Mouse (Mus musculus): Measurements from ENCODE around the gene Eps8. TPM values are rescaled to one million over a fixed set of nuclear protein-coding genes. Genes with fewer than 3 reads are reported as not detected.

Eps8 gene
- polyA plus RNA-seq, 1 experiment from 2014 or later = 27.0 TPM

- Histone ChIP-seq H3K4me1 (no peaks in the 10 kb centered on the region), H3K27ac (no peak overlapping the region), H3K4me2 (no peak overlapping the region), H3K27me3 (no peaks in the 10 kb centered on the region), H3K9me3 (no peaks in the 10 kb centered on the region), H3K36me3 (no peaks in the 10 kb centered on the region), H3K4me3 (no peak overlapping the region), H3K9ac (no peak overlapping the region)
- WGBS = 69% methylated on average over 2 of the region's 2 CpGs
- ATAC-seq (ENCODE audit: insufficient number of reproducible peaks, low FRiP score, low TSS enrichment, low read depth) = no peak
These were observed 28.0 kb upstream of the Eps8 start for GRCm38 (mm10) chr6:137682629-137683028.

GRCm38 (mm10) chr6:137681000-137681399, 26.3 kb upstream of the Eps8 start:
- Histone ChIP-seq H3K4me1 (no peaks in the 10 kb centered on the region), H3K36me3 (no peaks in the 10 kb centered on the region), H3K27me3 (no peaks in the 10 kb centered on the region), H3K4me2 (no peak overlapping the region), H3K27ac (no peak overlapping the region), H3K4me3 (no peak overlapping the region), H3K9ac (no peak overlapping the region), H3K9me3 (no peaks in the 10 kb centered on the region)
- ATAC-seq (ENCODE audit: insufficient number of reproducible peaks, low FRiP score, low TSS enrichment, low read depth) = no peak
- 88% methylated on average over 2 of the region's 2 CpGs for WGBS

GRCm38 (mm10) chr6:137676581-137676980, 21.9 kb upstream of the Eps8 start:
- Histone ChIP-seq H3K9ac (no peak overlapping the region), H3K4me1 (peaks cover 3% of the 10 kb centered on the region; the same call in 1 of the 2 replicates), H3K4me2 (no peak overlapping the region), H3K27me3 (peaks cover 4% of the 10 kb centered on the region; the same call in 1 of the 2 replicates), H3K4me3 (no peak overlapping the region), H3K9me3 (no peaks in the 10 kb centered on the region), H3K36me3 (no peaks in the 10 kb centered on the region), H3K27ac (no peak overlapping the region)
- no peak for ATAC-seq (ENCODE audit: insufficient number of reproducible peaks, low FRiP score, low TSS enrichment, low read depth)
- 81% methylated on average over 12 of the region's 12 CpGs for WGBS

DNA sequence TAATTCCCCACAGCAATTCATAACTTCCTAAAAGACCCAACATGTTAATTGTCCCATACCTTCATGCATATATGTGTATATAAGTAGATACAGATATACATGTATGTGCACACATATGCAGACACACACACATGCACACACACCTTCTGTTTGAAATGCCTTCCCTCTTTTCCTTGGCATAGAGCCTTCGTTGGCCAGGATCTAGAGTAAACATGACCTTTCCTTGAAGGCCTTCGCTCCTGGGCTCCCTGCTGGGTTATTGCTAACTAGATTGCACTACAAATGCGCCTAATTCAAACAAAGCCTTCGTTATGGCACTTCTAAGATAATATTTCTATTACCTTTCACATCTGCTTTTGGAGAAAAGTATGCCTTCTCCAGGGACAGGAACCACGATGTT, 20.9 kb upstream of the Eps8 start:
- no peaks in the 10 kb centered on the region for H3K36me3 ChIP-seq
- H3K4me3 ChIP-seq = no peak overlapping the region
- H3K27ac ChIP-seq = no peak overlapping the region
- H3K4me1 ChIP-seq = peaks cover 3% of the 10 kb centered on the region; the same call in 1 of the 2 replicates
- peaks cover 4% of the 10 kb centered on the region; the same call in 1 of the 2 replicates for H3K27me3 ChIP-seq
- 44% methylated on average over 5 of the region's 5 CpGs for WGBS
- H3K9ac ChIP-seq = no peak overlapping the region
- no peaks in the 10 kb centered on the region for H3K9me3 ChIP-seq
- no peak overlapping the region for H3K4me2 ChIP-seq
- no peak for ATAC-seq (ENCODE audit: insufficient number of reproducible peaks, low FRiP score, low TSS enrichment, low read depth)

DNA sequence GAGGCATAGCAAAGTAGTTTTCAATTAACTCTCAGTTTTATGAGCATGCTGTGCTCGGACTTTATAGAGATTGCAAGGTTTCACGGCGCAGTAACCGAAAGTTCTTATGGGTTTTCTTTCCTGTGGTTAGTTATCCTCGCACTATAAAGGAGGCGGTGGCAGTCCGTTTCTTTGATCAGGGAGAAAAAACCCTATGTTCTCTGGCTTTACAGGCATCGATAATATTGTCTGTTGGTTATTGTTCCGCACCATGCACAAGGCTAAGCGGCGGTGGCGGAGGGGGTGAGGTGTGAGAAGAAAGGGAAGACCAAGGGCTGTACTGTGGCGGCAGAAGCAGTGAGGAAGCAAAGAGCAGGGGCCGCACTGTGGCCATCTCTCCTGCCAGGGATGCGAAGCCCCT, 18.6 kb upstream of the Eps8 start:
- no peak overlapping the region for H3K9ac ChIP-seq
- ATAC-seq (ENCODE audit: insufficient number of reproducible peaks, low FRiP score, low TSS enrichment, low read depth) = no peak
- peaks cover 4% of the 10 kb centered on the region; the same call in 1 of the 2 replicates for H3K27me3 ChIP-seq
- no peak overlapping the region for H3K27ac ChIP-seq
- H3K36me3 ChIP-seq = no peaks in the 10 kb centered on the region
- H3K4me3 ChIP-seq = peak overlapping the region; percentile 23
- H3K9me3 ChIP-seq = no peaks in the 10 kb centered on the region
- WGBS = 38% methylated on average over 15 of the region's 15 CpGs
- H3K4me1 ChIP-seq = peaks cover 3% of the 10 kb centered on the region; the same call in 1 of the 2 replicates
- peak overlapping the region; percentile 43 for H3K4me2 ChIP-seq

DNA sequence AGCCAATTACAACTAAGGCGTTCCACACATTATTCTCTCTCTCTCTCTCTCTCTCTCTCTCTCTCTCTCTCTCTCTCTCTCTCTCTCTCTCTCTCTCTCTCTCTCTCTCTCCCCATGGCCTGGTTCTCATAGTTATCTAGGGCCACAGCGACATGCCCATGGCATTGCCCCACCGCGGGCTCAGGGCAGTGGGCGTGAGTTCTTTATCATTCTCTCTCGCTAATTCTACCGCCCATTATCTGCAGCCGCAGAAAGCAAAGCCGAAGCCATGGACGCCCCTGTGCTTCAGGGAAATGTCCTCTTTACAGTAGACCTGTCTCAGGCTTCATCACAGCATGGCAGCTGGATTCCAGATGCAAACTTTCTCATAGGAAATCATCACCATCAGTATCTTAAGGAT, 16.9 kb upstream of the Eps8 start:
- no peaks in the 10 kb centered on the region for H3K9me3 ChIP-seq
- ATAC-seq (ENCODE audit: insufficient number of reproducible peaks, low FRiP score, low TSS enrichment, low read depth) = no peak
- H3K36me3 ChIP-seq = no peaks in the 10 kb centered on the region
- peaks cover 3% of the 10 kb centered on the region; the same call in 1 of the 2 replicates for H3K4me1 ChIP-seq
- H3K4me3 ChIP-seq = no peak overlapping the region
- no peak overlapping the region for H3K4me2 ChIP-seq
- H3K9ac ChIP-seq = no peak overlapping the region
- H3K27ac ChIP-seq = no peak overlapping the region
- 78% methylated on average over 10 of the region's 10 CpGs for WGBS
- peaks cover 7% of the 10 kb centered on the region; the same call in 1 of the 2 replicates for H3K27me3 ChIP-seq

DNA sequence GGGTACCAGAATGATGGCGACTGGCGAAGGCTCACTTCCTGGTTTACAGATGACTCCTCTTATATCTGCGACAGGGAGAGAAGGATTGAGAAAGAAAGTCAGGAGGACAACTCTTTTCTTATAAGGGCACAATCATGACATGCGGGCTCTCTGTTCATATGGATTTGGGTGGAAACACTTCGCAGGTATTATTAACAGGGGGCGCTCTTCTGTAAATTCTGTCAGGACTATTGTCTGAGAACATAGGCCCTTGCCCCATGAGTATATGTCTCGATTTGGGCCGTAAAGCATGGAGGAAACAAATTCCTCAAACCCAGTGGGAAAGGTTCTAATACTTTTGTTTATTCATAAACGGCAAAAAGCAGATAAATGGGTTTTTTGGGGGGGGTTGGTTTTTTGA, 16.1 kb upstream of the Eps8 start:
- Histone ChIP-seq H3K27ac (no peak overlapping the region), H3K9ac (no peak overlapping the region), H3K27me3 (peaks cover 7% of the 10 kb centered on the region; the same call in 1 of the 2 replicates), H3K9me3 (no peaks in the 10 kb centered on the region), H3K4me2 (no peak overlapping the region), H3K36me3 (no peaks in the 10 kb centered on the region), H3K4me3 (no peak overlapping the region), H3K4me1 (peaks cover 3% of the 10 kb centered on the region; the same call in 1 of the 2 replicates)
- no peak for ATAC-seq (ENCODE audit: insufficient number of reproducible peaks, low FRiP score, low TSS enrichment, low read depth)
- WGBS = 90% methylated on average over 9 of the region's 9 CpGs

DNA sequence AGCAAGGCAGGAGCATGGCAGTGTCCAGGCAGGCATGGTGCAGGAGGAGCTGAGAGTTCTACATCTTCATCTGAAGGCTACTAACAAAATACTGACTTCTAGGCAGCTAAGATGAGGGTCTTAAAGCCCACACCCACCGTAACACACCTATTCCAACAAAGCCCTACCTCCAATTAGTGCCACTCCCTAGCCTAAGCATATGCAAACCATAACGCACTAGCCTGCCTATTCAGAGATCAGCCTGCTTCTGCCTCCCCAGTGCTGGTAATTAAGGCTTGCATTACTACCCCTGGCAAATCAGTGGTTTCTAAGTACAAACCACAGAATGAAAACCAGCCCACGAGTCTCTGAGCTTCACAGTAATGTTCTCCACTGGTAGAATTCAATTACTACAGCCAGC, 15.2 kb upstream of the Eps8 start:
- no peaks in the 10 kb centered on the region for H3K9me3 ChIP-seq
- no peak overlapping the region for H3K4me3 ChIP-seq
- no peak for ATAC-seq (ENCODE audit: insufficient number of reproducible peaks, low FRiP score, low TSS enrichment, low read depth)
- WGBS = 90% methylated on average over 3 of the region's 3 CpGs
- no peak overlapping the region for H3K9ac ChIP-seq
- peaks cover 5% of the 10 kb centered on the region; the same call in 1 of the 2 replicates for H3K27me3 ChIP-seq
- no peak overlapping the region for H3K4me2 ChIP-seq
- H3K4me1 ChIP-seq = peaks cover 3% of the 10 kb centered on the region; the same call in 1 of the 2 replicates
- H3K36me3 ChIP-seq = no peaks in the 10 kb centered on the region
- H3K27ac ChIP-seq = no peak overlapping the region

DNA sequence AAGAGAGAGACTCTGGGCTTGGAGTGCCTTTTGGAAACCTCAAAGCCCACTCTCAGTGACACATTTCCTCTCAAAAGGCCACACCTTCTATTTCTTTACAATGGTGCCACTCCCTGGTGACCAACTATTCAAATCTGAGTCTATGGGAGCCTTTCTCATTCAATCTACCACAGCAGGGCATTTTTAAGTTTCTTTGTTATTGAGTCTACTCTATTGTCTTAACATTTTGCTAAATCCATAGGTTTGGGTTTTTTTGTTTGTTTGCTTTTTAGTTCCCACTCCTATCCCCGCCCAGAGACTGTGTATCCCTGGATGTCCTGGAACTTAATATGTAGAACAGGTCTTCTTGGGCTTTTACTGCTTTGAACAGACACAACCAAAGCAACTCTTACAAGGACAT, 14.8 kb upstream of the Eps8 start:
- no peak overlapping the region for H3K4me3 ChIP-seq
- H3K27ac ChIP-seq = no peak overlapping the region
- ATAC-seq (ENCODE audit: insufficient number of reproducible peaks, low FRiP score, low TSS enrichment, low read depth) = no peak
- no peaks in the 10 kb centered on the region for H3K9me3 ChIP-seq
- no peak overlapping the region for H3K9ac ChIP-seq
- WGBS = 89% methylated on average over 1 of the region's 1 CpGs
- H3K4me1 ChIP-seq = peaks cover 3% of the 10 kb centered on the region; the same call in 1 of the 2 replicates
- no peaks in the 10 kb centered on the region for H3K36me3 ChIP-seq
- 0 out of 2 replicates have a peak, but pooled peaks cover 3% of the 10 kb centered on the region for H3K27me3 ChIP-seq
- H3K4me2 ChIP-seq = no peak overlapping the region

GRCm38 (mm10) chr6:137668331-137668730, 13.7 kb upstream of the Eps8 start:
- 54% methylated on average over 3 of the region's 3 CpGs for WGBS
- H3K27ac ChIP-seq = no peak overlapping the region
- no peak for ATAC-seq (ENCODE audit: insufficient number of reproducible peaks, low FRiP score, low TSS enrichment, low read depth)
- H3K36me3 ChIP-seq = no peaks in the 10 kb centered on the region
- 0 out of 2 replicates have a peak, but pooled peaks cover under 1% of the 10 kb centered on the region for H3K4me1 ChIP-seq
- H3K4me2 ChIP-seq = no peak overlapping the region
- 0 out of 2 replicates have a peak, but pooled peaks cover 3% of the 10 kb centered on the region for H3K27me3 ChIP-seq
- no peak overlapping the region for H3K9ac ChIP-seq
- no peaks in the 10 kb centered on the region for H3K9me3 ChIP-seq
- H3K4me3 ChIP-seq = no peak overlapping the region

- Histone ChIP-seq H3K4me3 (no peak overlapping the region), H3K36me3 (no peaks in the 10 kb centered on the region), H3K4me1 (no peaks in the 10 kb centered on the region), H3K9ac (no peak overlapping the region), H3K27ac (no peak overlapping the region), H3K27me3 (0 out of 2 replicates have a peak, but pooled peaks cover 3% of the 10 kb centered on the region), H3K9me3 (no peaks in the 10 kb centered on the region), H3K4me2 (no peak overlapping the region)
- no peak for ATAC-seq (ENCODE audit: insufficient number of reproducible peaks, low FRiP score, low TSS enrichment, low read depth)
- 66% methylated on average over 3 of the region's 3 CpGs for WGBS
These were observed 13.0 kb upstream of the Eps8 start for GRCm38 (mm10) chr6:137667665-137668064.

DNA sequence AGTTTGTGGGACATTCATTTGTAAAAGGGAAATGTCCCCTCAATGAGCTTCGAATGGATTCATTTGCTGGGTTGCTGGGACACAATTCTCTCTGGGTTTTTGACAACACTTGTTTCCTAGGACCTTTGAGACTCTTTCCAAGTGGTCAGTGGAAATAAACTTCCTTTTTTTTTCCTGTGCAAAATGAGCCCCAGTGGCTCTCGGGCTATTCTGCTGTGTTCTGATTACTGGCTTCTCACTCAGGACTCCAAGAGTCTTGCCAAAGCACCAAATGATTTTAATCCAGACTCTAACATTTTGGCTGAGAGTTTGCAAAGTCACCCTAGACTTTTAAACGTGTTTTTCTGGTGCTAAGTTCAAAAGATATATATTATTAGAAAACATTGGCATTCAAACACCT, 10.3 kb upstream of the Eps8 start:
- Histone ChIP-seq H3K9me3 (no peaks in the 10 kb centered on the region), H3K27ac (no peak overlapping the region), H3K4me1 (no peaks in the 10 kb centered on the region), H3K9ac (no peak overlapping the region), H3K4me3 (no peak overlapping the region), H3K27me3 (0 out of 2 replicates have a peak, but pooled peaks cover 3% of the 10 kb centered on the region), H3K36me3 (no peaks in the 10 kb centered on the region), H3K4me2 (no peak overlapping the region)
- 47% methylated on average over 3 of the region's 3 CpGs for WGBS
- ATAC-seq (ENCODE audit: insufficient number of reproducible peaks, low FRiP score, low TSS enrichment, low read depth) = no peak

Measured in limb, embryonic 15.5 days (tissue).